Mouse (Mus musculus) brain, embryonic 14.5 days (tissue): ENCODE results near the gene H2-Q2.

Experiments
- CTCF ChIP-seq: fragments of 200-500 bp; IDR thresholded peaks from 2 replicates; pipeline ENCODE4 v1.5.1; 2012; ENCODE audit warnings: inconsistent platforms, mild to moderate bottlenecking, moderate library complexity, borderline replicate concordance; ENCODE audit not compliant: insufficient read depth, insufficient read length; ENCODE audit errors: extremely low read depth
- POLR2A ChIP-seq: fragments of 200-500 bp; IDR thresholded peaks from 2 replicates; pipeline ENCODE4 v1.6.1; 2012; ENCODE audit warnings: mild to moderate bottlenecking, inconsistent platforms, borderline replicate concordance; ENCODE audit not compliant: poor library complexity, insufficient read depth, insufficient read length, severe bottlenecking; ENCODE audit errors: extremely low read depth

GRCm38 (mm10) chr17:35342711-35343476 lies 852 bp downstream of the H2-Q2 start:
- TF ChIP-seq POLR2A (no peak), CTCF (no peak)
